Mouse (Mus musculus): ENCODE measurements around the gene Ift22. TPM values are rescaled to one million over a fixed set of nuclear protein-coding genes. Genes with fewer than 3 reads are reported as not detected.
"Not testable (repeated sequence)": the region's sequence is repeated elsewhere in the genome, so short reads cannot be mapped to it uniquely, and the experiment has no call there.

Ift22 gene
- polyA plus RNA-seq, 2 experiments from 2014 or later = 7.4 to 9.7 TPM

GRCm38 (mm10) chr5:136949551-136950336, 41.8 kb downstream of the Ift22 start:
- not testable (repeated sequence) for ATAC-seq

- no peak for ATAC-seq
Observed at GRCm38 (mm10) chr5:136950521-136950920, 42.6 kb downstream of the Ift22 start.

- ATAC-seq = no peak
Observed at GRCm38 (mm10) chr5:136952153-136952552, 44.2 kb downstream of the Ift22 start.

DNA sequence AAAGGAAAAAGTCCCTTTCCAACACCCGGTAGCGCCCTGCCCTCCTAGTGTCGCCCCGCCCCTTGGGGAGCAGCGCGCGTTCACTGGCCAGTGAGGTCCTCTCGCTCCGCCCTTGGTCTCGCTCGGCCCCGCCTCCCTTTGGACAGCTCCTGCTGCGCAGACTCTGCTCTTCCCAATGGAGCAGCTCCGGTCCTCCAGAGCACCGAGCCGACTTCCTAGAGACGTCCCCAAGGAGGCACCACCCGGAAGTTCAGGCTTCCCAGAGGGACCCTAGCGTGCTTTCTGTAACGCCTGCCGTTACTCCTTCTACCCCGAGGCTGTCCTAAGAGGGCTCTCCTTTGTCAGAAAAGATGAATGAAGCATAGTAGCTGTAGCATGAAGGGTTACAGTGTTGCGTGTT, 45.1 kb downstream of the Ift22 start, which contains the start of gene Fis1:
Fis1 (plus strand) TSS at position 261 of the 400 bp plus-strand sequence.
- ATAC-seq = peak; percentile 87

GRCm38 (mm10) chr5:136953440-136953951, 45.5 kb downstream of the Ift22 start:
- no peak for ATAC-seq

DNA sequence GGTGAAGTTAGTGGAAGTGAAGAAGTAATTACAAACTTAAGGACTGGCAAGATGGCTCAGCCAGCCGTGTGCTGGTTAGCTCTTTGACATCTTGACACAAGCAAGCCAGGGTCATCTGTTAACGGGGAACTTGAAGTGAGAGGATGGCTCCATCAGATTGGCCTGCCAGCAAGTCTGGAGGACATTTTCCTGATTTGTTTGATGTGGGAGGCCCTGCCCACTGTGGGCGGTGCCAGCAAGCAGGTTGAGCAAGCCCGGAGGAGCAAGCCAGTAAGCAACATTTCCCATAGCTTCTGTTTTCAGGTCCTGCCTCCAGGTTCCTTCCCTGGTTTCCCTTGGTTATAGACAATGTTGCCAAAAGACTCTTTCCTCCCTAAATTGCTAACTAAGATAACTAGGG, 47.7 kb downstream of the Ift22 start:
- ATAC-seq = no peak

DNA sequence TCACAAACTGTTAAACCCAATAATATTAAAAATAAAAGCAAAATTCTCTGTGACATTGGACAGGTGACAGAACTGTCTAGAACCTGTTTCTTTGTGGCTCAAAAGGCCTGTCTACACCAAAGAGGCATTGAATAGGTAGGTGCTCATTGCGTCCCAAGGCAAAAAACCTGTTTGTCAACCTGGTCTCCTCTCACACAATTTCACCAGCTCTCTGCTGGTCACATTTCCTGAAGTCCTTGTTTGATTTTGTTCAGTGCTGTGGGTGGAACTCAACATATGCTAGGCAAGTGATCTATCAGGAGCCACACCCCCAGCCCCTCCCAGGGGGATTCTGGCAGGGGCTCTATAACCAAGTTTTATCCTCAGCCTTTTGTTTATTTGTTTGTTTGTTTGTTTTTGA, 49.3 kb downstream of the Ift22 start:
- ATAC-seq = no peak

DNA sequence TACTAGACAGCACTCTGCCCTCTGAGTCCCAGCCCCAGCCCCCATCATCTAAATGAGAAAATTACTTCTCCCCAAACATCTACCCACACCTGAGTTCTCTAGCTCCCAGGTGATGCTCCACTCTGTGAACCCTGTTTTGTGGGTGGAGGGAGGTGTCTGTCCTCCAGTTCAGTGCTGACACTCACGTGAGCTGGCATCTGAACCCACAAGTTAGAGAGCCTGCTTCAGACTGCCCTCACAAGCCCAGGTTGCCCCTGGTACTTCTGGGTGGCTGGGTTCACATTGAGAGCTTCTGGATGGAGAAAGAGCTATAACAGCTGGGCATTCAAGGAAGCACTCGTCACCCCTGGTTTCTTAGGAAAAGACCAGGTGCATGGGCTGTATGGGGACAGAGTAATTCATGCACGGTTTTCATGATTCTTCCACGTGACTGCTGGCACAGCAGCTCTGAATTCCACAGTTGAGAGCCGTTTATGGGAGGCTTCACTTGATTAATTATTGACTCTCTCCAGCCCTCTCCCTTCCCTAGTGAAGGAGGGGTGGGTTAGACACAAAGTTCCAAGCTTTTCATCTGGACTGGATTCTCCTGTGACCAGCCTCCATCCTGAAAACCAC, 51.1 kb downstream of the Ift22 start:
- no peak for ATAC-seq

DNA sequence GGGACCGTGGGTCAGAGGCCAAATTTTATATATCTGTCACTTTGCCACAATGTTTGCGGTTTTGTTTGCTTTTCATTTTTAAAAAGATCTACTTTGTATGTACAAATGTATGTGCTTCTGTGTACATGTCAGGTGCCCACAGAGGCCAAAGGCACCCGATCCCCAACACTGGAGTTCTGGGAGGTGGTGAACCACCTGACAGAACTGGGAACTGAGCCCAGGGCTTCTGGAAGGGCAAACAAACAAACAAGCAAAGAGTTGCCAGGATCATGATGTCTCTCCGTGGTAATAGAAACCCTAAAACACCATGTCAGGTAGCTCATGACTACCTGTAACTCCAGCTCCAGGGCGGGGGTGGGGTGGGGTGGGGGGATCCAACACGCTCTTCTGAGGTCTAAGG, 52.1 kb downstream of the Ift22 start:
- ATAC-seq = no peak

- ATAC-seq = no peak
Observed at GRCm38 (mm10) chr5:136961334-136961982, 53.5 kb downstream of the Ift22 start.

GRCm38 (mm10) chr5:136961983-136962461, 54.1 kb downstream of the Ift22 start:
- ATAC-seq = peak; percentile 90

- peak; percentile 72 for ATAC-seq
Observed at GRCm38 (mm10) chr5:136962501-136962900, 54.6 kb downstream of the Ift22 start.

DNA sequence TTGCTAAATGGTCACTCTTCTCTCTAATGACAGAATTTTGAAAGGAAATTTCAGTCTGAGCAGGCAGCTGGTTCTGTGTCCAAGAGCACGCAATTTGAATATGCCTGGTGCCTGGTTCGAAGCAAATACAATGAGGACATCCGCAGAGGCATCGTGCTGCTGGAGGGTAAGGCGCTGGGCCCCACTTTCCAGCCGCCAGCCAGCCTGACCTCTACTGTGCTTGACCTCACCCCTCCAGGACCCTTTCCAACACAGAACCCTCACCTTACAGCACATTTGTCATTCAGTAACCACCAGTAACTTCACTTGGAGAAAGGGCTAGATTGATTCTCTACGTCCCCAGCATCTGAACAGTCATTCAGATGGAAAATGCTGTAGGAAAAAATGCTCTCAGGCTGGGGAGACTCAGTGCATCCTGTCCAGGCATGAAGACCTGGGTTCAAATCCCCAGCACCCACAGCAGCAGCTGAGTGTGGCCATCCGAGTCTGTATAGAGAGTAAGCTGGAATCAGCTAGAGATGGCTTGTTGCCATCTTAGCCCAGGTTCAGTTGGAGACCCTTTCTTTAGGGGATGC, 55.1 kb downstream of the Ift22 start:
- no peak for ATAC-seq

Other genes with a start within 250 kb of the Ift22 start
- gene Myl10, start 215.0 kb upstream of the Ift22 start, polyA plus RNA-seq (2017; shearing (Covaris generic)) = 1 to 10 TPM in 1 of 2 experiments, not detected in 1; 2.0 TPM
- not detected for gene Col26a1, start 24.9 kb upstream of the Ift22 start, polyA plus RNA-seq (2017; shearing (Covaris generic))
- 100 to 1,000 TPM; 446 to 499 TPM for gene Fis1, start 45.1 kb downstream of the Ift22 start, polyA plus RNA-seq (2017; shearing (Covaris generic))
- not detected for gene Cldn15, start 58.5 kb downstream of the Ift22 start, polyA plus RNA-seq (2017; shearing (Covaris generic))
- 1 to 10 TPM; 2.6 to 6.0 TPM for gene Plod3, start 78.9 kb downstream of the Ift22 start, polyA plus RNA-seq (2017; shearing (Covaris generic))
- gene Znhit1, start 79.9 kb downstream of the Ift22 start, polyA plus RNA-seq (2017; shearing (Covaris generic)) = 10 to 100 TPM; 56.5 to 66.5 TPM
- not detected for gene Vgf, start 118.2 kb downstream of the Ift22 start, polyA plus RNA-seq (2017; shearing (Covaris generic))
- gene Ap1s1, start 138.0 kb downstream of the Ift22 start, polyA plus RNA-seq (2017; shearing (Covaris generic)) = 10 to 100 TPM; 71.3 to 90.7 TPM
- not detected for gene Serpine1, start 164.1 kb downstream of the Ift22 start, polyA plus RNA-seq (2017; shearing (Covaris generic))
- 10 to 100 TPM; 15.1 to 15.6 TPM for gene Trim56, start 208.1 kb downstream of the Ift22 start, polyA plus RNA-seq (2017; shearing (Covaris generic))
- gene Muc3, start 241.2 kb downstream of the Ift22 start, polyA plus RNA-seq (2017; shearing (Covaris generic)) = under 1 TPM in 1 of 2 experiments, not detected in 1; 0.22 TPM

Measured in activated CD4-positive, CD25-positive, alpha-beta regulatory T cell, adult 4 months (primary cell).